Mouse (Mus musculus) thymus, postnatal 36 days (tissue): ENCODE results near the gene Grb10.

ENCODE experiments used
- DNase-seq, 2 experiments: peaks; one replicate each; pipeline ENCODE4 v3.0.0; 2022; ENCODE audit warnings: mixed read lengths in 2 of 2

The Grb10 gene

DNA sequence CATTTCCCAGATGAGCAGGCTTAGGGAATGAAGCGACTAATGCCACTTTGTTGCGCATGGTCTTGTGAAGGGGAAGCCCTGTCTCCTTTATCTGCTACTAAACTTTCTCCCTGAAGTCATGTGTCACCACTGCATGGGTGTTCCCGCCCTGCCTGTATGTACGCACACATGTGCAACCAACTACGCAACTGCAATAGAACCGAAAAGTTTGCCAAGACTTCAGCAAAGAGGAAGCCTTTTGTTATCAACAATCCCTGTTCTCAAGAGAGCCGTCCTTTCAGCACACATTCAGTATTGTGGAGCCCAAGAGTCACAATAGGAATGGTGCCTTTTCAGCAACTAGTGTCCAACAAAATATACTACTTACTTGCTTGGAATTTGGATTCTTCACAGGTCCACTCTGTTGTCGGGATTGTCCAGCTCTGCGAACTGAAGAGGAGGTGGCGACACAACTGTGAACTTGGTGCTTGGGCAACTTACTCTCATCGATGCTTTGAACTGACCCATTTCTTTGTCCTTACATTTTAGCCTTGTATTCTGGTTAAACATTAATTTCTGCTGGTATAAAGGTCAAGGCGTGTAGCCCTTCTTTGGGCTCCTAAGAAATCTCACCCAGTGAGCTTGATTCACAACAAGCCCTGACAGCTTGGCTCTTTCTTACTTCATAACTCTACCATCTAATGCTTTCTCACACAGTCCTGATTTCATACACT is 140.7 kb downstream of the Grb10 start, which contains the start of gene Ddc:
Ddc (minus strand) TSS at position 500 of the 713 bp plus-strand sequence.
- DNase-seq = no peak

GRCm38 (mm10) chr11:11895479-11895878 is 143.0 kb downstream of the Grb10 start:
- no peak for DNase-seq

DNA sequence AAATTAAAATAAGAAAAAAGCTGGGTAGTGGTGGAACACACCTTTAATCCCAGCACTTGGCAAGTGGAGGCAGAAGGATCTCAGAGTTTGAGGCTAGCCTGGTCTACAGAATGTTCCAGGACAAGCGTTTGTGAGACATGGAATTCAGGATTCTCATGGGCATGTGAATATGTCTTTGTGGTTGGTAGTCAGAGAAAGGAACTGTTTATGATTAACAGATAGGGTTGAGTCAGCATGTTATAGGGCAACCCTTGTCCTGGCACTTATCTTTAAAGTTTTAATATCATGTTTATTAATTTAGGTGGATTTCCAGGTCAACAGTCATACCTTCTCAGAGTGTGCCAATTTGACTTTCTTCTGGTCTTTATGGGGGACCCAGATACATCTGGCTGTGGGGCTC is 144.7 kb downstream of the Grb10 start:
- no peak for DNase-seq

DNA sequence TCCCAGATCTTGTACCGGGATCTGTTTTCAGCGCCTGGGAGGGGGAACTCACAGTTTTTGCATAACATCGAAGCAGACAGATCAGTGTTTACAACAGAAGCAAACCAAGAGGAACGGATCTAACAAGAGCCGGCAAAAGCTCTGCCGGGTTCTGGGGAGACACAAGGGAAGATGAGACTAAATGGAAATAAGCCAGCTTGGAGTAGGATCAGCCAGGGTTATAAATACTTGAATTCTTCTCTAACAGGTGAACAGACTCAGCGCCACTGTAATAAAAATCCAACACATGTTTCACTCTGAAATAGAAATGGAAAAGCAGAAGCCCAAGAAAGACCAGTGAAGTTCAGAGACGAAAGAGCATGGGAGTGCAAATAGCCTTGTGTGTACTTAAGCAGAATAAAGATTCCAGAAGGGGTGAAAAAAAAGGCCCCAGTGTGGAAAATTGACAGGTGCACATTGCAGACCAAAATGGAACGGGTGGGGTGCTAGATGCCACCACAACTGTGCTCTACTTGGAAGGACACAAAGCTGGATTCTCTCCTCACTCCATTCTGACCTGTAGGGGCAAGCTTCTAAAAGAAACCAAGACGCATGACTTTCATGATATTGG is 145.4 kb downstream of the Grb10 start:
- no peak for DNase-seq

GRCm38 (mm10) chr11:11891832-11892231 is 146.7 kb downstream of the Grb10 start:
- DNase-seq = no peak

DNA sequence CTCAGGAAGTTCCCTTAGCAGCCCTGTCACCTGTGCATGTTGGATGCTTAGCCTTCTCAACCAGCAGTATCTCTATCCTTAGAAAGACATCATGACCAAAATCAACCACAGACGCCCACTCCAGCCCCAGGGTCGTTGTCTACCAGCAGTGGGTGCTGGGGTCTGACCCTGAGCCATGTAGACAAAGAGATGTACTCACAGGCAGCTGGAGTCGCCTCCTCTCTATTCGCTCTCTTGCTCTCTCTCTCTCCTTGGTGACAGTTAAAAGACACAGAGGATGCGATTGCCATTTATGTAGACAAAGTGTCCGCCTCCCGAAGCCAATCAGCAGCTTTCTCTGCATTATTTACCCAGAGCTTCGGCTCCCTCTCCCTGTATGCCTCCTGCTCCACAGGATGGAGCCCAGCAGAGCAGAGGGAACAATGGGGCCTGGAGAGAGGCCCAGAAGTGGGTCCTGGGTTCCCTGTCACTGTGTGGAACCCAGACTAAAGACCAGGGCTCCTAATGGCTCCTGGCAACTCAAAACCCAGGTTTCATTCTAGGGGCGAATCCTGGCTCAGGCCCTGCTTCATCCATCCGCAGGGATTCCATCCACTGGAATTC is 148.2 kb downstream of the Grb10 start:
- no peak for DNase-seq

DNA sequence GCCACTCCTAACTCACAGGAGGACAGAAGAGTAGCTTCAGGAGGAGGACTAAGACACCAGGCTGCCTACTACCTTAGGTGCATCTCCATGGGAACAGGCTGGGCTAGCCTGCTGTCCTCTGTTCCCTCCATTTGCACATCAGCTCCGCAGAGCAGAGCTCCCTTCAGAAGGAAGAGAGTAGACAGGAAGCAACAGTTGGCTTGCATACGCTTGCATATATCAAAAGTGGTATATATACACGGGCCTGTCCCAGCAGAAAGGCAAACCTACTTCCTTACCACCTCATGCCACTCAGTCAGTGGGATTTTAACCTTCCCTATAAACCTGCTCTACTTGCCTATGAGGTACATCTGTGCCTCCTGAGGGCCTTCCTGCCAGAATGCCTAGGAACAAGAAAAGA is 149.8 kb downstream of the Grb10 start:
- no peak for DNase-seq

- no peak for DNase-seq
Measured at GRCm38 (mm10) chr11:11888051-11888450, 150.4 kb downstream of the Grb10 start.

- DNase-seq = no peak
Measured at GRCm38 (mm10) chr11:11886403-11886998, 152.0 kb downstream of the Grb10 start.

DNA sequence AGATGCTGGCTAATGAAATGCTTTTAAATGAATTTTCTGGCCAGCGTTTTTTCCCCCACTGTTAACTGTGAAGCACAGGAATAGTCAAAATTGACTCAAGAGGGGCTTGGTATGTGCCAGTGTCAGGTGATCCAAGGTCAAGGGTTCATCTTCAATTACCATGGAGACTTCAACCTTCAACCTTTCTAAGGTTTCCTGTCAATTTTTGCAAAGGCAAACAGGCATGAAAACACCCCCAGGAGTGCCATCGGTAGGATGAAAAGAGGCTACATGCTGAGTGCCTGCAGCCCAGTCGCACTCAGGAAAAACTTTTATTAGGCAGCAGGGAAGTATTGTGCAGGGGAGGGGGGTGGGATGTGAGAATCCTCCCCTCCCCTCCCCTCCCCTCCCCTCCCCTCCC is 152.6 kb downstream of the Grb10 start:
- DNase-seq = no peak

DNA sequence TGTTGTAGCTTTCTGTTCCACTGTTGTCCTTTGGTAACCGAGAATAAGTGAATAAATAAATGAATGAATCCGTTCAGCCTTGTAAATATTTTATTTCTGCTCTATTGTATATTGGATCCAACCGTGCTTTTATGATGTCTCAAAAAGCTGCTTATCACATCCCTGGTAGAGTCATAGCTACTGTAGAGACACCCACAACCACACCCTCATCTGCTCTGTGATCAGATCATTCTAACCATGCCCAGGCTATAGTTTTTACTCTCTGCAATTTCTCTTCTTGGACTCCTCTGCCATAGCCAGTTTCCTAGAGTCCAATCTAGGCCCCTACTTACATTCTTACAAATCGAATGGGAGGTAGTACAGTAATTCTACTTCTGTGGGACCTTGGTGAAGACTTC is 153.2 kb downstream of the Grb10 start:
- no peak for DNase-seq

DNA sequence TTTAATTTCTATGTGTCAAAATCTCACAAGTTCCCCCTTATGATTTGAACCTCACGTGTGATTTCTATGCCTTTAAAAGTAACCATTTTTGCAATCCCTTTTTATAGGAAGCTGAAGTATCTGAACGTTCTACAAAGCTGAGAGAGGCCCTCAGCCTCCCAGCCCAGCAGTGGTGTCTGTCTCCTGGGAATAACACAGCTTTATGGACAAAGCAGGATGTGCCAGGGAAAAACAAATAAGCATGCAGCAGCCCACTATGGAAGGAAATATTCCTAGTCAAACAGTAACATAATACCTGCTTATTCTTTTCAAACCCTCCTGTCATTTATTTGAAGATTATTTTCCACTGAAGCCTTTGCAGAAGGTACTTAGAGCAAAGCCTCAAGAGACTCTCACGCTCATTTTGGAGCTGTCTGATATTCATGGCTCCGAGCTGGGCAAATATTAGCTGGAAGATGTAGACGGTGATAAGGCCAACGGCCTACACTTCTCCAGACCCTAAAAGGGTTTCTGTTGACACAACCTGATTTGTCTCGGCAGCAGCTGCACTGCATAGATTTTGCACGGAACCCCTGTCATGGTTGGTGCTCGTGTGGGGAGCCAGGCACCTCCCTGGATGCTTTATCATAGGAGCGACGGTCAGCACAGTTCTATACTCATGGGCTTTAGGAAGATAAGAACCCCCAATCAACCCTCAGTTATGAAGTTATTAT is 153.8 kb downstream of the Grb10 start:
- DNase-seq = no peak

GRCm38 (mm10) chr11:11881783-11882155 is 156.7 kb downstream of the Grb10 start:
- no peak for DNase-seq

GRCm38 (mm10) chr11:11881026-11881782 is 157.3 kb downstream of the Grb10 start:
- no peak for DNase-seq
